Mouse (Mus musculus) CH12.LX (cell line): ENCODE data around the gene Cib4. TPM values are rescaled to one million over a fixed set of nuclear protein-coding genes. Genes with fewer than 3 reads are reported as not detected.

ENCODE experiments used
- DNase-seq: peaks from one replicate; pipeline ENCODE4 v3.0.0-alpha.2; 2013; ENCODE audit errors: extremely low read depth
- H3K27ac ChIP-seq: 2 replicates; pipeline ENCODE4 v1.5.1; 2012; ENCODE audit warnings: low read depth, mild to moderate bottlenecking, control low read depth, moderate library complexity; ENCODE audit not compliant: insufficient read depth
- H3K27me3 ChIP-seq: replicated peaks from 2 replicates; pipeline ENCODE3; 2012; ENCODE audit warnings: inconsistent platforms
- H3K36me3 ChIP-seq, 2 experiments: replicated peaks in 1 of 2; 2 replicates each; pipeline versions ENCODE3 to v1.6.1; 2012; ENCODE audit warnings: inconsistent platforms in 1 of 2, low read length in 1 of 2, mild to moderate bottlenecking in 1 of 2, mixed read lengths in 1 of 2, moderate library complexity in 1 of 2; ENCODE audit not compliant: control insufficient read depth in 1 of 2, insufficient read depth in 1 of 2
- H3K4me1 ChIP-seq, 2 experiments: 2 replicates each; pipeline ENCODE4 v1.6.1; 2012; ENCODE audit warnings: inconsistent platforms in 1 of 2, moderate library complexity in 1 of 2; ENCODE audit not compliant: insufficient read depth in 2 of 2, control insufficient read depth in 1 of 2
- H3K4me2 ChIP-seq: 2 replicates; pipeline ENCODE4 v1.6.1; 2012; ENCODE audit warnings: low read depth, mild to moderate bottlenecking, control low read depth; ENCODE audit not compliant: poor library complexity, insufficient read depth, severe bottlenecking
- H3K4me3 ChIP-seq, 3 experiments: fragments of 150-350 bp in 1 of 3; sonication (generic) in 1 of 3; replicated peaks in 1 of 3; 2 replicates each; pipeline versions ENCODE3 to v1.5.1; 2011 to 2012; ENCODE audit warnings: low read depth in 2 of 3, low read length in 2 of 3, mild to moderate bottlenecking in 2 of 3, moderate library complexity in 2 of 3, control low read depth in 1 of 3, improper control_type of control experiment in 1 of 3, inconsistent platforms in 1 of 3, mixed read lengths in 1 of 3; ENCODE audit not compliant: poor library complexity in 1 of 3
- H3K79me2 ChIP-seq: replicated peaks from 2 replicates; pipeline ENCODE4 v1.6.1; 2012; ENCODE audit warnings: mild to moderate bottlenecking, moderate library complexity; ENCODE audit not compliant: control insufficient read depth, poor library complexity, insufficient read depth, severe bottlenecking; ENCODE audit errors: extremely low read depth
- H3K9ac ChIP-seq: 2 replicates; pipeline ENCODE4 v1.6.1; 2012; ENCODE audit warnings: low read depth, mild to moderate bottlenecking, control low read depth, moderate library complexity; ENCODE audit not compliant: insufficient read depth
- H3K9me3 ChIP-seq: replicated peaks from 2 replicates; pipeline ENCODE3; 2012; ENCODE audit warnings: low read length, inconsistent platforms, mixed read lengths
- BHLHE40 ChIP-seq: IDR thresholded peaks from 2 replicates; pipeline ENCODE4 v1.6.1; 2011; ENCODE audit warnings: mild to moderate bottlenecking, low read depth, low read length, improper control_type of control experiment
- CHD1 ChIP-seq: IDR thresholded peaks from 2 replicates; pipeline ENCODE4 v1.6.1; 2012; ENCODE audit warnings: low read depth, low read length, improper control_type of control experiment, inconsistent platforms
- CHD2 ChIP-seq: IDR thresholded peaks from 2 replicates; pipeline ENCODE4 v1.6.1; 2011; ENCODE audit warnings: low read length, improper control_type of control experiment
- E2F4 ChIP-seq: IDR thresholded peaks from 2 replicates; pipeline ENCODE4 v1.6.1; 2011; ENCODE audit warnings: low read depth, low read length, improper control_type of control experiment; ENCODE audit not compliant: insufficient replicate concordance
- EP300 ChIP-seq: IDR thresholded peaks from 2 replicates; pipeline ENCODE4 v1.6.1; 2011; ENCODE audit warnings: low read length, improper control_type of control experiment
- ETS1 ChIP-seq: conservative IDR thresholded peaks from 2 replicates; pipeline ENCODE4 v1.6.1; 2012; ENCODE audit warnings: low read depth, mild to moderate bottlenecking, inconsistent platforms, low read length, improper control_type of control experiment, moderate library complexity
- IRF4 ChIP-seq: IDR thresholded peaks from 2 replicates; pipeline ENCODE4 v1.6.1; 2014; ENCODE audit warnings: low read depth, mild to moderate bottlenecking, inconsistent platforms, low read length, improper control_type of control experiment
- JUN ChIP-seq: IDR thresholded peaks from 2 replicates; pipeline ENCODE4 v1.6.1; 2011; ENCODE audit warnings: low read depth, mild to moderate bottlenecking, low read length, improper control_type of control experiment, moderate library complexity; ENCODE audit not compliant: insufficient read depth
- JUND ChIP-seq: conservative IDR thresholded peaks from 2 replicates; pipeline ENCODE4 v1.6.1; 2011; ENCODE audit warnings: low read depth, low read length, improper control_type of control experiment
- KAT2A ChIP-seq: IDR thresholded peaks from 2 replicates; pipeline ENCODE4 v1.6.1; 2012; ENCODE audit warnings: low read length, improper control_type of control experiment, inconsistent platforms; ENCODE audit not compliant: insufficient replicate concordance
- MAX ChIP-seq: IDR thresholded peaks from 2 replicates; pipeline ENCODE4 v1.6.1; 2011; ENCODE audit warnings: low read length, improper control_type of control experiment
- MAZ ChIP-seq: IDR thresholded peaks from 2 replicates; pipeline ENCODE4 v1.6.1; 2012; ENCODE audit warnings: low read depth, mild to moderate bottlenecking, inconsistent platforms, low read length, improper control_type of control experiment, moderate library complexity
- MEF2A ChIP-seq: IDR thresholded peaks from 2 replicates; pipeline ENCODE4 v1.6.1; 2014; ENCODE audit warnings: low read depth, mild to moderate bottlenecking, inconsistent platforms, low read length, improper control_type of control experiment, borderline replicate concordance
- MXI1 ChIP-seq: IDR thresholded peaks from 2 replicates; pipeline ENCODE4 v1.6.1; 2011; ENCODE audit warnings: mild to moderate bottlenecking, low read depth, low read length, improper control_type of control experiment
- NELFE ChIP-seq: IDR thresholded peaks from 2 replicates; pipeline ENCODE4 v1.6.1; 2011; ENCODE audit warnings: low read depth, low read length, improper control_type of control experiment
- POLR2A ChIP-seq: IDR thresholded peaks from 2 replicates; pipeline ENCODE4 v1.6.1; 2011; ENCODE audit warnings: low read depth, mild to moderate bottlenecking, improper control_type of control experiment, low read length
- POLR2AphosphoS2 ChIP-seq: IDR thresholded peaks from 2 replicates; pipeline ENCODE4 v1.6.1; 2011; ENCODE audit warnings: low read depth, low read length, improper control_type of control experiment
- RAD21 ChIP-seq: IDR thresholded peaks from 2 replicates; pipeline ENCODE4 v1.6.1; 2011; ENCODE audit warnings: low read depth, mild to moderate bottlenecking, low read length, improper control_type of control experiment, moderate library complexity
- RCOR1 ChIP-seq: conservative IDR thresholded peaks from 2 replicates; pipeline ENCODE4 v1.6.1; 2012; ENCODE audit warnings: low read depth, mild to moderate bottlenecking, inconsistent platforms, low read length, improper control_type of control experiment
- SIN3A ChIP-seq: IDR thresholded peaks from 2 replicates; pipeline ENCODE4 v1.6.1; 2012; ENCODE audit warnings: low read length, improper control_type of control experiment, inconsistent platforms
- SMC3 ChIP-seq: IDR thresholded peaks from 2 replicates; pipeline ENCODE4 v1.6.1; 2011; ENCODE audit warnings: low read depth, low read length, improper control_type of control experiment
- TCF12 ChIP-seq: IDR thresholded peaks from 2 replicates; pipeline ENCODE4 v1.6.1; 2014; ENCODE audit warnings: low read depth, mild to moderate bottlenecking, inconsistent platforms, low read length, improper control_type of control experiment
- UBTF ChIP-seq: IDR thresholded peaks from 2 replicates; pipeline ENCODE4 v1.6.1; 2012; ENCODE audit warnings: low read depth, mild to moderate bottlenecking, inconsistent platforms, low read length, improper control_type of control experiment, moderate library complexity
- USF1 ChIP-seq: IDR thresholded peaks from 2 replicates; pipeline ENCODE4 v1.6.1; 2014; ENCODE audit warnings: low read depth, mild to moderate bottlenecking, inconsistent platforms, low read length, improper control_type of control experiment
- ZC3H11A ChIP-seq: IDR thresholded peaks from 2 replicates; pipeline ENCODE4 v1.6.1; 2012; ENCODE audit warnings: low read depth, mild to moderate bottlenecking, inconsistent platforms, low read length, improper control_type of control experiment
- ZKSCAN1 ChIP-seq: IDR thresholded peaks from 2 replicates; pipeline ENCODE4 v1.6.1; 2012; ENCODE audit warnings: low read depth, inconsistent platforms, low read length, improper control_type of control experiment, borderline replicate concordance
- ZMIZ1 ChIP-seq: IDR thresholded peaks from 2 replicates; pipeline ENCODE4 v1.6.1; 2012; ENCODE audit warnings: low read depth, mild to moderate bottlenecking, inconsistent platforms, low read length, improper control_type of control experiment
- ZNF384 ChIP-seq: IDR thresholded peaks from 2 replicates; pipeline ENCODE4 v1.6.1; 2012; ENCODE audit warnings: low read depth, low read length, improper control_type of control experiment, inconsistent platforms
- dilution Hi-C: fragments of 300-500 bp; cut with MboI; formaldehyde crosslinking; loops from 2 replicates; pipeline ENCODE4 v1.14.3; 2020; ENCODE audit warnings: low sequenced_read_pairs; ENCODE audit not compliant: extremely low pct_unique_long_range_greater_than_20kb, extremely low pct_ligation_motif_present
- in situ Hi-C: fragments of 300-500 bp; cut with MboI; formaldehyde crosslinking; loops from 3 replicates; pipeline ENCODE4 v1.14.3; 2019; ENCODE audit warnings: low sequenced_read_pairs, low pct_ligation_motif_present, low pct_unique_long_range_greater_than_20kb, mixed read lengths
- polyA plus RNA-seq: library from polyadenylated mRNA; unstranded; fragments of >175 nt; gene quantifications from 2 replicates; pipeline ENCODE4 v1.2.1, GENCODE M21; 2012; ENCODE audit warnings: low read depth; ENCODE audit not compliant: insufficient read length
- total RNA-seq, 2 experiments: library from RNA; depleted of rRNA; stranded (reverse); fragments of 300-350 nt in 1 of 2; fragments of >200 nt in 1 of 2; gene quantifications; 2 replicates each; pipeline ENCODE4 v1.2.3; 2012 to 2014

Cib4 gene
- total and polyA plus RNA-seq, 3 experiments, result not detected

- no peak overlapping the region for H3K4me2 ChIP-seq
- dilution Hi-C loops, result loop anchor here (25.0 kb wide), 1 partner anchor 103 kb away; the partner anchor contains the start of gene Slc35f6
- H3K4me1 ChIP-seq, result no peaks in the 10 kb centered on the region
These were observed 11.0 kb downstream of the Cib4 start for GRCm38 (mm10) chr5:30534637-30535036.

GRCm38 (mm10) chr5:30528906-30529305 is 16.7 kb downstream of the Cib4 start:
- Histone ChIP-seq H3K4me3 (no peak overlapping the region), H3K4me1 (peaks cover 0 to 7% of the 10 kb centered on the region in 2 experiments; a peak in 2 of 4 replicates), H3K27ac (no peak overlapping the region), H3K36me3 (no peaks in the 10 kb centered on the region), H3K79me2 (no peaks in the 10 kb centered on the region), H3K27me3 (peaks cover 40% of the 10 kb centered on the region), H3K4me2 (no peak overlapping the region), H3K9me3 (no peaks in the 10 kb centered on the region), H3K9ac (no peak overlapping the region)
- DNase-seq, result no peak
- in situ Hi-C loops, result no loop called here
- dilution Hi-C loops, result loop anchor here (25.0 kb wide), 1 partner anchor 108 kb away; the partner anchor contains the start of gene Slc35f6
- TF ChIP-seq JUND, result no peak
- no peak for TF ChIP-seq CHD1
- no peak for TF ChIP-seq BHLHE40
- no peak for TF ChIP-seq EP300
- TF ChIP-seq SMC3, result no peak
- no peak for TF ChIP-seq ZKSCAN1
- TF ChIP-seq MEF2A, result no peak
- no peak for TF ChIP-seq RAD21
- no peak for TF ChIP-seq E2F4
- no peak for TF ChIP-seq ZMIZ1
- TF ChIP-seq MAZ, result no peak
- no peak for TF ChIP-seq POLR2A
- TF ChIP-seq ETS1, result no peak
- TF ChIP-seq SIN3A, result no peak
- TF ChIP-seq TCF12, result no peak
- no peak for TF ChIP-seq ZNF384
- TF ChIP-seq CHD2, result no peak
- no peak for TF ChIP-seq UBTF
- no peak for TF ChIP-seq KAT2A
- TF ChIP-seq, all 38 proteins: peak for 0

More at GRCm38 (mm10) chr5:30534637-30535036, 11.0 kb downstream of the Cib4 start:
- in situ Hi-C loops, result no loop called here
- no peaks in the 10 kb centered on the region for H3K36me3 ChIP-seq
- no peak overlapping the region for H3K4me3 ChIP-seq
- no peaks in the 10 kb centered on the region for H3K79me2 ChIP-seq
- H3K9me3 ChIP-seq, result no peaks in the 10 kb centered on the region
- DNase-seq, result no peak
- no peak overlapping the region for H3K9ac ChIP-seq
- H3K27ac ChIP-seq, result no peak overlapping the region
- TF ChIP-seq RCOR1 (no peak), MAX (no peak), BHLHE40 (no peak), MAZ (no peak), NELFE (no peak), IRF4 (no peak), POLR2A (no peak), ZC3H11A (no peak), MXI1 (no peak), E2F4 (no peak), UBTF (no peak), USF1 (no peak), KAT2A (no peak), POLR2AphosphoS2 (no peak), JUN (no peak), JUND (no peak)
- TF ChIP-seq, all 38 proteins: peak for 0
- peaks cover 62% of the 10 kb centered on the region for H3K27me3 ChIP-seq
